Mouse (Mus musculus): Measurements from ENCODE around the gene Sema6d.

Sema6d gene

GRCm38 (mm10) chr2:124171718-124172117 is 81.9 kb downstream of the Sema6d start:
- no peak for DNase-seq (ENCODE audit: low spot score in 2 of 2)

GRCm38 (mm10) chr2:124176265-124176664 is 86.5 kb downstream of the Sema6d start:
- DNase-seq (ENCODE audit: low spot score in 2 of 2): no peak

- DNase-seq (ENCODE audit: low spot score in 2 of 2): no peak
Observed at GRCm38 (mm10) chr2:124176711-124177169, 87.0 kb downstream of the Sema6d start.

DNA sequence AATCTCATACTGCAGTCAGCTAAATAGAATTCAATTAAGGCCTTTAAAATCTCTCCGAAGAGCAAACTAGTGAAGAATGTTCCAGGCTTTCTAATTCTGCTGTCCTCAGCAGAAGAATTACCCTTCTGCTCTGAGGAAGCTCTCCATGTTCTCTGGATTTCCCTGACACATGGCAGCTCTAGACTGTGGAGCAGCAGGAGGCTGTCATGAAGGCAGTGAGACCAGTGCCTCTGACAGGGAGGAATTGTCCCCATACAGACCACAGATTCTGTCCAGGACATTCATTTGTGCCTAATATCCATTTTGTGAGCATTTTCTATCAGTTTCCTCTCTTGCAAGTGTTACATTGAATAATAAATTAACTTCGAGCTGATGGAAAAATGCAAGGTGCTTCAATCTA is 99.5 kb downstream of the Sema6d start:
- DNase-seq (ENCODE audit: low spot score in 2 of 2): no peak

- DNase-seq (ENCODE audit: low spot score in 2 of 2): no peak
Observed at GRCm38 (mm10) chr2:124194041-124194440, 104.3 kb downstream of the Sema6d start.

DNA sequence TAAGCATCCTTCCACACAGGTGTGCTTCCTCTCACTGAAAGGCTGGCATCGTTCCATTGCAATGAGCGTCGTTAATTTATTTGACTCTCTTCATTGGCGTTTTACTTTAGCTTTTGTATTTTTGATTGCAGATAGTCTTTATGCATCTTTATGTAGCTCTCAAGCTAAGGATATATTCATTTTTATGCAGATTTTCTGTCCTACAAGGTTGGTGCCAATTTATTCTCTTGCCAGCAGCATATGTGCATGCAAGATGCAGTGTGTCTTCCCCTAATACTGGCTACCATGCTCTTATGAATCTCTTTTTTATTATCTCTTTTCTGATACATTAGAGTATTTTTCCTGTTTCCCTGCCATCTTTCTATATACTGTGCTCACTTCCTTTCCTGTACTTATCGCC is 111.7 kb downstream of the Sema6d start:
- DNase-seq (ENCODE audit: low spot score in 2 of 2): no peak

- DNase-seq (ENCODE audit: low spot score in 2 of 2): no peak
Observed at GRCm38 (mm10) chr2:124202475-124202990, 112.8 kb downstream of the Sema6d start.

DNA sequence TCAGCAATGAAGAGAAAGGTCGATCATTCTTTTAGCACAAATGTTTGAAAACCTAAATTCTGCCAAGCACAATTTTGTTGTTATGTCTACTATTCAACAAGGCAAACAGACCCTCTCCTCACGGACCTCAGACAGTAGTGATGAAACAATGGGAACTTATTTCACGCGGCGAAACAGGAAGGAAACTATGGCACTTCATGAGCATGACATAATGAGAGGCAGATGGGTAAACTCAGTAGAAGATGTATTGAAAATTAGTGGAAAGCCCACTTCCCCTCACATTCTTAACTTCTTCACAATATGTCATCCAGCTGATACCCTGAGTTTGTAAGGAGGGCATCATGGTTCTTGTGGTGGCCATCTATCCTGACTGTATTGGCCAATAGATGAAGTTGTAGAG is 116.0 kb downstream of the Sema6d start:
- no peak for DNase-seq (ENCODE audit: low spot score in 2 of 2)

- no peak for DNase-seq (ENCODE audit: low spot score in 2 of 2)
Observed at GRCm38 (mm10) chr2:124208251-124208650, 118.5 kb downstream of the Sema6d start.

GRCm38 (mm10) chr2:124223559-124223958 is 133.8 kb downstream of the Sema6d start:
- no peak for DNase-seq (ENCODE audit: low spot score in 2 of 2)

GRCm38 (mm10) chr2:124224328-124224727 is 134.6 kb downstream of the Sema6d start:
- DNase-seq (ENCODE audit: low spot score in 2 of 2): no peak

GRCm38 (mm10) chr2:124234636-124235221 is 145.0 kb downstream of the Sema6d start:
- DNase-seq (ENCODE audit: low spot score in 2 of 2): no peak

- DNase-seq (ENCODE audit: low spot score in 2 of 2): no peak
Observed at GRCm38 (mm10) chr2:124235237-124236055, 145.7 kb downstream of the Sema6d start.

GRCm38 (mm10) chr2:124236831-124237230 is 147.1 kb downstream of the Sema6d start:
- no peak for DNase-seq (ENCODE audit: low spot score in 2 of 2)

DNA sequence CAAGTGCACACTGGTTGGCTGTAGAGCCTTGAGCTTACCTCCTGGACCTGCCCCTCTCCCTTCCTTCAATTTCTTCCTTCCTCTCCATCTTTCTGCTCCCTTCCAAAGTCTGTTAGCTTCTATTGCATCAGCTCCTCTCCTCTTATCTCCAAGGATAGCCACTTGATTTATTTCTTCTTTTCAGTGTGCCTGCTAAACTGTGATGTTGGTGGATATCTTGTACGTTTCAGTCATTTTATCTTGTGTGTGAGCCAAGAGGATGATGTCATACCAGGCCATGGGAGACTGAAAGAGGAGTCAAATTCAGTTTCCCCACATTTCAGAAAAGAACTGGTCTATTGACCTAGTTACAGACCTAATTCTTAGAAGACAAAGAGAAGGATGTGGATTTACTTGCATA is 153.8 kb downstream of the Sema6d start:
- no peak for DNase-seq (ENCODE audit: low spot score in 2 of 2)

DNA sequence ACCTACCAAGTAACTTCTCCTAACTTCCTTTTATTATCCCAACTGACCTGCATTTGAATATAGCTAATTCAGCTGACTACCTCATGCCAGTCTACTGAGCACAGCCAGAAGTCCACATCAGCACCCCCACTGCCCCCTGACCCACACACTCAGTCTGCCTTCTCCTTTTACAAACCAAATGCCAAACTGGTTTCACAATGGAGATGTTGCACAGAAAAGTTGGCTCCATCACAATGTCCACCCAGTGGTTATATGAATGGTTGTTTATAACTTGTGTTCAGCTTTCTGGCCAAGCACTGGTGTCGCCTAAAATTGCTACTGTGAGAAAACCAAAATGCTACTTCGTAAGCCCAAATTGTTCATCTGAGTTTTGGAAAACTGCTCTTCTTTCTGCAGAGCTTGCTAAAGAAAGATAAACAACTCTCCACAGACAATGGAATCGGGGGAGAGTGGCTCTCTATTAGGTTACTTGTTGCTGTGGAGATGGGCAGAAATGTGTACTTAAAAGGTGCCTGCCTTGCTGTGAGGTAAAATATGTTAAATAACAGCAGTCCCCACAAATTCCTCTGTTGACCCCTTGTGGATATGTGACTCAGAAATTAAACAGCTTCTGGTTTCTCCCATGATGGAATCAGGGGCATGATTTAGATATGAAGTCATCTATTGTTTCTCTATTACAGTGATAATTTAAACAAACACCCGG is 154.9 kb downstream of the Sema6d start:
- DNase-seq (ENCODE audit: low spot score in 2 of 2): no peak

- DNase-seq (ENCODE audit: low spot score in 2 of 2): no peak
Observed at GRCm38 (mm10) chr2:124258108-124258507, 168.3 kb downstream of the Sema6d start.

- no peak for DNase-seq (ENCODE audit: low spot score in 2 of 2)
Observed at GRCm38 (mm10) chr2:124264309-124264708, 174.5 kb downstream of the Sema6d start.

DNA sequence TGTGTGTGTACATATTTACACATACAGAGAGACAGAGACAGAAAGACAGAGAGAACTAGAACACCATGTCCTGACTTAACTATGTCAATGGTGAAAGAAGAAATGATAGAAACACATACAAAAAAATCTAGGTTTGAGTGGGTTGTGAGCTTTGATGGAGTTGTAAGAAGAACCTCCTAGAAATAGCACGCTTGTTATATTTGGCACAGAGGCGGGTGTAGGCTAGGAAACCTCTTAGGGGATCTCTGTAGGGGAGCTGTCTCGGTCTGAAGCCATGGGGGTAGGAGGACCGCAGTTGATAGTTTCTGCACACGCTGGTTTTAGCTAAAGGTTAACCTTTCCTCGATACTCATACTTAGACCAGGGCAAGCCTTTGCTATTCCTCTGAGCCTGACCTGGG is 181.4 kb downstream of the Sema6d start:
- DNase-seq (ENCODE audit: low spot score in 2 of 2): no peak

GRCm38 (mm10) chr2:124277492-124277891 is 187.7 kb downstream of the Sema6d start:
- no peak for DNase-seq (ENCODE audit: low spot score in 2 of 2)

- no peak for DNase-seq (ENCODE audit: low spot score in 2 of 2)
Observed at GRCm38 (mm10) chr2:124285109-124285508, 195.3 kb downstream of the Sema6d start.

DNA sequence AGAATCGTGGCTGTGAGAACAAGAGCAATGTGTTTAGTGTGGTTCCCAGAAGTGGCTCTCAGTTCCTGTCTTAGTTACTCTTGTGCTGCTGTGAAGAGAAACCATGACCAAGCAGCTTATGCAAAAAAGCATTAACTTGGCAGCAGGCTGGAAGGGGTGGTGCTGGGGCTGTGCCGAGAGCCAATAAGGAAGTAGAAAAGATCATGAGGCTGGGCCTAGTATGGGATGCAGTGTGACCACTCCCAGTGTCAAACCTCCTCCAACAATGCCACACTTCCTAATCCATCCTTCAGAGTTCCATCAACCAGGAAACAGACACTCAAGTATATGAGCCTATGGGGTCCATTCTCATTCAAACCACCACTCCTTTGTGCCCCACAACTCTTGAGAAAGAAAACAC is 199.6 kb downstream of the Sema6d start:
- DNase-seq (ENCODE audit: low spot score in 2 of 2): no peak
